Mouse (Mus musculus) G1E (cell line): ENCODE results near the gene Cd276.

ENCODE experiments used
- CTCF ChIP-seq: IDR thresholded peaks from 2 replicates; pipeline ENCODE4 v1.5.1; 2012; ENCODE audit warnings: low read depth, low read length, inconsistent platforms, mixed read lengths
- GATA1 ChIP-seq: IDR thresholded peaks from 2 replicates; pipeline ENCODE4 v1.6.1; 2012; ENCODE audit warnings: borderline replicate concordance, low read length, inconsistent platforms, mixed read lengths
- GATA2 ChIP-seq: IDR thresholded peaks from 2 replicates; pipeline ENCODE4 v1.6.1; 2012; ENCODE audit warnings: low read depth, low read length, inconsistent platforms, borderline replicate concordance
- POLR2AphosphoS5 ChIP-seq: IDR thresholded peaks from 2 replicates; pipeline ENCODE4 v1.6.1; 2012; ENCODE audit warnings: low read depth, low read length, inconsistent platforms; ENCODE audit not compliant: insufficient replicate concordance
- TAL1 ChIP-seq: conservative IDR thresholded peaks from 2 replicates; pipeline ENCODE4 v1.6.1; 2012; ENCODE audit warnings: low read depth, low read length, inconsistent platforms, mixed read lengths

DNA sequence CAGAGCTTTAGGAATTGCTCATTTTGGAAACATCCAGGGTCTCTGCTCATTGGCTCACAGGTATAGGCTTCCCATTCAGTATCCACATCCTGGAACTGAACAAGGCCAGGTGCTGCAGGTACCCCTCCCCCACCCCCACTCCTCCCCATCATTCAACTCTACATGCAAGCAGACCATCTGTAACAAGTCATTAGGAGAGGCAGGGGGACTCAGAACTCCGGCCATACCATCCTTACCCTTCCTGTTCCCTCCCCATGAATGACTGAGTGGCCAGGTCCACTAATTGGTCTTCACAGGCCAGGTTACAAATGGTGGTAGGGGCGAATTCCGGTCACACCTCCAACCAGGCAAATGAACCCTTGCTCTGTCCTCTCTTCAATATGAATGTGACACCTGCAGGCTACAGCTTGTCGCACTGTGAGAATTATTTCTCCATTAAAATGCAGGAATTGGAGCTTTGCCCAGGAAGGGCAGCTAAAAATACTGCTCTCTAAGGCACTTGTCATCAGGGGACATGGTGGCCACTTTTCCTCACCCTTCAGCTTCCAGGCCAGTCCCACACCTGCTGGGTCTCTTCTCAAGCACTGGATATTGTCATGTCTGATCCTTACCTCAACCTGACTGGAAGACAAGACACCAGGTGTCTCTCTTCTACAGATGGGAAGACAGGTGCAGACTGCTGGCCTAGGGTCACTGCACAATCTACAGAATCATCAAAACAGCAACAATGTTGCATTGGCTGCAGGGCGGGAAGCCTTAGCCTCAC lies 34.2 kb downstream of the Cd276 start:
- TF ChIP-seq GATA1: no peak
- no peak for TF ChIP-seq CTCF
- no peak for TF ChIP-seq TAL1
- no peak for TF ChIP-seq GATA2
- TF ChIP-seq POLR2AphosphoS5: no peak
